In the genomic region with DNA sequence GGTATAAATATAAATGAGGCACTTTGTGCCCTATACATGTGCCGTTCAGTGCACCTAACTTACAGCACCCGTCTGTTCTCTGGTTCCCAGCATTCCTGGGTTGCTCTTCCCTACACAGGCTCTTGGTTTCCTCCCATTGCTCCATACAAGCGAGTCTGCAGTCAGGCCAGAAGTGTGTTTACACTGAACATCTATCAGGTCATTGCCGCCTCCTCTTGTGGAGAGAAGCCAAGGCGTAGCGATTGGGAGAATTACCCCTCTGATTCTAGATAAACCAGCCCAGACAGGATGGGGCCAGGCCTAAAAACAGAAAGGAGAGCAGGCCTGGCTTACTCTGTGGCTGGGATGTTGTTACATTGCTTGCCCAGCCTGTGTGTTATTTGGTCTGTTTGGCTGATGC, we compare ENCODE assay signal across 28 mouse cellular contexts. TPM values are rescaled to one million over a fixed set of nuclear protein-coding genes. Genes with fewer than 3 reads are reported as not detected.
DNase-seq lines count a peak whose midpoint lies in the region; ATAC-seq and TF ChIP-seq lines count a peak whose summit lies in the region.
"Had no signal": no experiment of that assay in that cellular context is flagged by ENCODE, and none has a peak within 500 bp of the region (broad histone marks: within the 10 kb centered on the region; RNA-seq: fewer than 3 reads in every experiment).

No protein-coding gene starts in this region.

- no peaks in the 10 kb centered on the region for H3K4me1 ChIP-seq in liver, adult 2 months (ENCODE audit: control insufficient read depth, insufficient read depth, low read length)
- no peaks in the 10 kb centered on the region for H3K4me1 ChIP-seq in liver, embryonic 16.5 days (ENCODE audit: control insufficient read depth, low read depth, low read length)
- H3K4me1 ChIP-seq: limb, embryonic 13.5 days; midbrain, embryonic 10.5 days; neural tube, embryonic 13.5 days had no signal

- ATAC-seq in liver, embryonic 16.5 days (ENCODE audit: low read depth): peak; percentile 39; the same call in 1 of the 2 replicates
- ATAC-seq: forebrain, embryonic 14.5 days; hindbrain, embryonic 16.5 days; intestine, embryonic 16.5 days; midbrain, embryonic 16.5 days had no signal

- H3K4me3 ChIP-seq in liver, adult 2 months (ENCODE audit: insufficient read depth, low read depth, low read length): no peak overlapping the region
- H3K4me3 ChIP-seq in liver, embryonic 16.5 days (ENCODE audit: low read depth, low read length): no peak overlapping the region
- H3K4me3 ChIP-seq: embryonic facial prominence, embryonic 15.5 days; heart, embryonic 15.5 days; layer of hippocampus, adult 2 months; limb, embryonic 13.5 days; midbrain, embryonic 10.5 days; myocyte; neural tube, embryonic 13.5 days had no signal

- no peak for TF ChIP-seq CTCF in liver, adult 2 months (IDR thresholded peaks at IDR 0.05; ENCODE audit: low read depth, low read length)

- H3K36me3 ChIP-seq in liver, adult 2 months (ENCODE audit: control insufficient read depth, insufficient read depth, low read length): peaks cover 57% of the 10 kb centered on the region
- H3K36me3 ChIP-seq in liver, embryonic 16.5 days (ENCODE audit: control insufficient read depth, insufficient read depth): 0 out of 2 replicates have a peak, but pooled peaks cover 7% of the 10 kb centered on the region

- H3K27me3 ChIP-seq in liver, adult 2 months (ENCODE audit: control insufficient read depth, insufficient read depth, low read length): no peaks in the 10 kb centered on the region
- H3K27me3 ChIP-seq in liver, embryonic 16.5 days (ENCODE audit: control insufficient read depth, insufficient read depth, low read depth, low read length): no peaks in the 10 kb centered on the region
- H3K27me3 ChIP-seq: embryonic facial prominence, embryonic 15.5 days; heart, embryonic 15.5 days; limb, embryonic 13.5 days; neural tube, embryonic 13.5 days had no signal

- no peak for TF ChIP-seq POLR2A in liver, adult 2 months (IDR thresholded peaks at IDR 0.05; ENCODE audit: extremely low read depth, insufficient read depth, low read length)

- no peak overlapping the region for H3K27ac ChIP-seq in liver, adult 2 months (replicated peaks; ENCODE audit: insufficient read depth, low read depth, low read length)
- H3K27ac ChIP-seq in liver, embryonic 16.5 days (ENCODE audit: low read length): no peak overlapping the region
- H3K27ac ChIP-seq: embryonic facial prominence, embryonic 15.5 days; heart, embryonic 15.5 days; layer of hippocampus, adult 2 months; limb, embryonic 13.5 days; macrophage; midbrain, embryonic 10.5 days; neural tube, embryonic 13.5 days had no signal

- no peaks in the 10 kb centered on the region for H3K79me2 ChIP-seq in liver, adult 2 months (ENCODE audit: control insufficient read depth, insufficient read depth, low read length)

- DNase-seq in liver, adult 2 months (ENCODE audit: extremely low read depth, low read depth, low spot score): peak; percentile 49
- no peak for DNase-seq in liver
- peak; percentile 77 for DNase-seq in NIH3T3 (ENCODE audit: low read depth)
- DNase-seq in lung, postnatal 36 days: peak; percentile 44
- no peak for DNase-seq in adrenal gland, adult 8-10 months
- DNase-seq in layer of hippocampus, postnatal 10 days (ENCODE audit: low spot score in 2 of 2): no peak
- DNase-seq: adrenal gland, postnatal 14 days; cerebellum, adult 2 months; cerebellum, postnatal 36 days; embryo, embryonic 11 days; heart, adult 18-20 months; kidney, postnatal 25 days; retina, postnatal 1 day; right cerebral cortex, postnatal 25 days; thymus, postnatal 14 days had no signal

- 36% methylated on average over 6 of the region's 6 CpGs for WGBS in liver, adult 2 months
- 58% methylated on average over 6 of the region's 6 CpGs for WGBS in liver, embryonic 16.5 days (ENCODE audit: insufficient replicate concordance)

- no peak overlapping the region for H3K4me2 ChIP-seq in liver, embryonic 16.5 days (ENCODE audit: low read depth, low read length)
- H3K4me2 ChIP-seq: embryonic facial prominence, embryonic 15.5 days; heart, embryonic 15.5 days; limb, embryonic 13.5 days; neural tube, embryonic 13.5 days had no signal

- H3K9me3 ChIP-seq in liver, embryonic 16.5 days (replicated peaks; ENCODE audit: control insufficient read depth, low read length): no peaks in the 10 kb centered on the region
- H3K9me3 ChIP-seq: embryonic facial prominence, embryonic 15.5 days; heart, embryonic 15.5 days; midbrain, embryonic 10.5 days; neural tube, embryonic 13.5 days had no signal

- no peak overlapping the region for H3K9ac ChIP-seq in liver, adult 2 months (ENCODE audit: low read depth, low read length)
- H3K9ac ChIP-seq in liver, embryonic 16.5 days (ENCODE audit: low read depth, low read length): no peak overlapping the region
- H3K9ac ChIP-seq: embryonic facial prominence, embryonic 15.5 days; heart, embryonic 15.5 days; limb, embryonic 13.5 days; neural tube, embryonic 13.5 days had no signal

RNA-seq across cellular contexts. Expression of a gene that starts 33.3 kb away (rescaled TPM):
- 176 and 192 TPM in 2 replicates for total RNA-seq in liver, adult 2 months (2014; rRNA removed)
- polyA plus RNA-seq in liver, adult 2 months (2012; rRNA removed): 16.1 and 19.5 TPM in 2 replicates
- 7.4 and 10.1 TPM in 2 replicates for polyA plus RNA-seq in liver, embryonic 16.5 days (2015; fragmentation: Nextera tagmentation; extraction: Ambion mirVana)
- 10 to 100 TPM; 39.4 to 99.3 (median 45.7) TPM for total RNA-seq in adrenal gland, adult 8-10 months (2022)
- 10 to 100 TPM; 35.3 to 36.7 TPM for total RNA-seq in layer of hippocampus, postnatal 10 days (2021)

Comparison
In these comparisons a context has a peak if more than half of its experiments do, and no peak if none do; other contexts are left out.
1. DNase-seq: peak in liver, adult 2 months (single experiment), NIH3T3 (single experiment) and lung, postnatal 36 days (single experiment); none in liver (single experiment), adrenal gland, adult 8-10 months (single experiment) and layer of hippocampus, postnatal 10 days (0 of 2).